Mouse (Mus musculus) lung, postnatal 10 days (tissue): ENCODE data around the gene Gper1.
A peak's percentile ranks its signal among the peaks of the same experiment; 100 is the strongest.

Experiments used
- DNase-seq: peaks from one replicate; pipeline ENCODE4 v3.0.0; 2021

Gper1 gene

DNA sequence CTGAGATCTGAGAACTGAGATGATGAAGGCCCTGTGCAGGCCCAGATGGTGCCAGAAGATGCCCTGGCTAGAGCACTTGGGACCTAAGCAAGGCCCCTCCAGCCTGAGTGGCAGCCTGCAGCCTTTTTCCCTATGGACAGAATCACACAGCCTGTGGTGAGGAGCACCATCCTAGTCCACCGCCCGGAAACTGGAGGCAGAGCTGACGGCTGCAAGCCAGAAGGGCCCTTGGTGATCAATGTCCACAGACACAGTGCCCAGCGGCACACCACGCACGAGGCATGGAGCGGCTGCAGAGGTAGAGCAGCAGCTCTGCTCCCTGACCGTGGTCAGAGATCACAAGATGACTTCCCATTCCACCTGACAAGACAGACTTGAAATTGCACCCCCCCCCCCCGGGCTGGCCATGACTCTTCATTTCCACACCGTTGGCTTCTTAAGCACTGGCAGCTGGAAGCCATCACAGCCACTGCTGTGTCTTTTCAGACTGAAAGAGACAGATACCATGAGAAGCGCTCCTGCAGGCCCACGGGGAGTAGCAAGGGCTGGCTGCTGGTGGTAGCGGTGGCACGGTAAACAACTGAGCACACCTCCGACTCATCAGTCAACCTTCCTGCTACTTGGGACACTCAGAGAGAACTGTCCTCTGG lies 11.2 kb upstream of the Gper1 start:
- peak; percentile 53 for DNase-seq

DNA sequence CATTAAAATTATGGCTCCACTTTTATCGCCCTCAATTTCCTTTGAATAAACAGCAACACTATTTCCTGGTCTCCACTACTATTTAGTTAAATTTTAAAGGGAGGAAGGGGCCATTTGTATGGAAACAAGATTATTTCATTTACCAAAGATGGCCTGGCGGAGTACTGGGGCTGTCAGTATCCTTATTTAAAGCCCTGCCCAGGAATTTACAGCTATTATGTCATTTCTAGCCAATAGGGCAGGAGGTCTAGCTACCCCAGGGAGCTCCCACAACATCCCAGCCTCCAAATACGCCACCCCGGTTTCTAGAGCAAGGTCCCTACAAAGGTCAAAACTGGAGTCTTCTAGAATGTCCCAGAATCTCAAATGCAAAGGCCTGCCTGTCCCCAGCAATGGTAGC lies 9.4 kb upstream of the Gper1 start:
- DNase-seq, result no peak

DNA sequence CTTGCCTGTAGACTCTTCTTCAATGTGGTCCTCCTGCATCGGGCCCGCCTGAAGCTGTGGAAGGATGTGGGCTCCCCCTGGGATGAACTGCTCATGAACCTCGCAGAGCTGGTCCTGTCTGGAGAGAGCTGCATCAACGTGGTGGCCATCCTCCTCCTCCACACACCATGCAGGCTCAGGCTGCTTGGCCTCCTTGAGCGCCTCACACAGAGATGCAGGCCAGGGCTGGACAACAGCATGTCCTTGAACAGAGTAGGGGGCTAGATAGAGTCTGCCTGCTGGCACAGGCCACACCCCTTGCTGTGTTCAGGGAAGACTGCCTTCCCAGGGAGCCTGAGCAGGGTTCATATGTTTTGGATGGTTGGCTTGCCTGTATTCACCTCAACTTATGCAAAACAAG lies 8.0 kb upstream of the Gper1 start:
- no peak for DNase-seq

DNA sequence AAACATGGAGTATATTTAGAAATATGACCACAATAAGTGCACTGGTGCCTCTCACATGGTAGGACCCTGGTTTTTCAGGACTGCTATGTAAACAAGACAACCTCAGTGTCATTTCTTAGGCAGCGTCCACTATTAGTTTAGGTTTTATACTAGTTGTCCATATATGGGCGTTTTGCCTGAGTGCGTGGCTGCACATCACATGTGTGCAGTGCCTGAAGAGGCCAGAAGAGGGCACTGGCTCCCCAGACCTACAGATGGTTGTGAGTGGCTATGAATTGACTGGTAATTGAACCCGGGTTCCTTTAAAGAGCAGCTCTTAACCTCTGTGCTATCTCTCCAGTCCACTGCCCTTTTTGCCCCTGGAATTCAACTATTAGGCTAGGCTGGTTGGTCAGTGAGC lies 6.0 kb upstream of the Gper1 start:
- no peak for DNase-seq

DNA sequence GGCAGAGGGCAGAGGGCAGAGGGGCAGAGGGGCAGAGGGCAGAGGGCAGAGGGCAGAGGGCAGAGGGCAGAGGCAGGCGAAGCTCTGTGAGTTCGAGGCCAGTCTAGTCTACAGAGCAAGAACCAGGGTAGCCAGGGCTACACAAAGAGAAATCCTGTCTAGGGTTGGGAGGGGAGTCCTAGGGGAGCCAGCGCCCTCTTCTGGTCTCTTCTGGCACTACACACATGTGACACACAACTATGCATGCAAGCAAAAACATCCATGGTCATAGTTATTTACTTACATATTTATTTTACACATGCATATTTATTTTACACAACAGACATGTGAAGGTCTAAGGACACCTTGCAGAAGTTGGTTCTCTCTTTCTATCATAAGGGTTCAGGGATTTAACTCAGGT lies 5.5 kb upstream of the Gper1 start:
- no peak for DNase-seq

DNA sequence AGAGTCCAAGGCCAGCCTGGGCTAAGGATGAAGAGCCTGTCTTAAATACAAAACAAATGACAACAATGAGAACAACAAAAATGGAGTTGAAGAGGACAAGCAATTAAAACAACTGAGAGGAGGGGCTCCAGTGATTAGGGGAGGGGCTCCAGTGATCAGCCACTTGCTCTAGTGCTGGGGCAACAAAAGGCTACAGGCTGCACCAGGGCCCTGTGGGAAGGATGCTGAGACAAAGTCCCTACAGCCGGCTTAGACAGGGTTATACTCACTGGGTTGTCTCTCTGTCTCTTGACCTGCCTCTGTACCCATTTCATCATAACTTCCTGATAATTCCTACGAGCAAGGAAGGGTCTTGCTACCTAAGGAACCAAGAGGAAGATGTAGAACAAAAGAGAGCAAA lies 4.8 kb upstream of the Gper1 start:
- DNase-seq, result no peak

DNA sequence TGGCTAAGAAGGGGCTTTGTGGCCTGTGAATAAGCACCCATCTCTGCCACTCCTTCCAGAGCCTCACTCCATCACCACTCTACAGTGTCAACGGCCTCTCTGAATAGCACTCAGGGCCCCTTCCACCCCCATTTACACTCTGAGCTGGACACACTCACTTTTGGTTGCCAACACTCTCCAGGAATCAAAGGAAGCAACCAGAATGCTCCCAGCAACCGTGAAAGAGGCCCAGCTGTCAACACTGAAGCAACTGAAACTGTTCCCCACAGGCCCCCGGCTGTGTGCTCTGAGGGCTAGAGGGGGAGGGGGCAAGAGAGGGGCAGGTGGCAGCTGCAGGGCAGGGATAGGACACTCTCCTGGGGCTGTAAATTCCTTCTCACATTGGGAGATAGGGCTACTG lies 4.3 kb upstream of the Gper1 start:
- no peak for DNase-seq

- no peak for DNase-seq
Measured at GRCm38 (mm10) chr5:139425198-139425597, 2.2 kb downstream of the Gper1 start.

DNA sequence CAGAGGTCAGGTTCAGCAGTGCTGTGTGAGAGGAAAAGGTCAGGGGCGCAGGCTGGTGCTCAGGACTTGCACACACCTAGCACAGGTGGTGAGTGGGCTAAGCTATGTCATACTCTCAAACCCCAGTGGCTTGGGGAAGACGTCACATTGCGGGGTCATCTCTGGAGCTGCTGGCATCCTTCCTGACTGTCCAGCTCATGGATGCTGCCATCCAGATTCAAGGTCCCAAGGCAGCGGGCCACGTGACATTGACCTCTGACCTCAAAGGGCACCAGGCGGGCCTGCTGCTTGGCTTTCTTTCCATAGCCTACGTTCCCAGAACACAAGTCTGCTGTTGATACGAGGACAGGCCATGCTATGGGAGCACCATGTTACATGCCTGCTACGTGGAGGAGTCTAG lies 4.0 kb downstream of the Gper1 start:
- DNase-seq, result no peak

DNA sequence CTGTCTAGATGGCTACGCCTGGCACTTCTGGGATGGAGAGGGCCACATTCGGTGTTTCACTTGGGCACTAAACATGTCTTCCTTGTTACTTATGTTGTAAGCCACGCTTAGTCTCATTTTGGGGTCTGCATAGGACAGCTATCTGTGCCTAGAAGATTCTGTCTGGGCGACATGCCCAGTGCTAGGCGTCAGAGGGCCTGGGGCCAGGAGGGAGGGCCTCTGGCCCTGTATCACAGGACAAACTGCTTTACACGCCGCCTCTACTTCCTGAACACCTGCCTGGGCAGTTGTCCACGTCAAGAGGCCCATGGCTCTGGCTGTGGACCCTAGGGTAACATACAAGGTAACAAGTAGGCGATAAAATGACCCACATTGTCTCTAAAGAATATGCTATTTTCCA lies 5.0 kb downstream of the Gper1 start:
- DNase-seq, result peak; percentile 64

DNA sequence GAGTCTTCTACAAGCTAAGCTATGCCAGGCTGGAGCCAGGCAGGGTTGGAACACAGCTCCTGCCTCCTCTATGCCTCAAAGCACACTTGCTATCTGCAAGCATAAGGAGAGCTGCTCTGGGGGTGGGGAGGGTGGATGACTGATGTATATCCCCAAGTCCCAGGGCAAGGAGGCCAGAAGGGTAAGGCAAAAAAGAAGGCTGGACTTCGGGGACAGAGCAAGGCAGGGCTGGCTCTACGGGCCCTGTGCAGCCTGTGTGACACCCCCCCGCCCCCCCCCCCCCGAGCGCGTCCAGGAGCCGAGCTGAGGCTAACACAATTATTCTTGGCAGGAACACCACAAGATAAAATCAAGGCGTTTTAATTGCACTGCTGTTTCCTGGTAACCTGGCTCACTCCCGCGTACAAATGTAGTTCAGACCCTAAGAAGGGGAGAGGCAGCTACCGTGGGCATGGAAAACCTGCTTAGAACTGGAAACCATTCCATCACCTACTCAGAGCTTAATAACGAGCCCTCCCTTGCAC lies 6.9 kb downstream of the Gper1 start:
- no peak for DNase-seq

GRCm38 (mm10) chr5:139432333-139432732 lies 9.4 kb downstream of the Gper1 start:
- DNase-seq, result no peak

- peak; percentile 46 for DNase-seq
Measured at GRCm38 (mm10) chr5:139432747-139433508, 10.0 kb downstream of the Gper1 start.

DNA sequence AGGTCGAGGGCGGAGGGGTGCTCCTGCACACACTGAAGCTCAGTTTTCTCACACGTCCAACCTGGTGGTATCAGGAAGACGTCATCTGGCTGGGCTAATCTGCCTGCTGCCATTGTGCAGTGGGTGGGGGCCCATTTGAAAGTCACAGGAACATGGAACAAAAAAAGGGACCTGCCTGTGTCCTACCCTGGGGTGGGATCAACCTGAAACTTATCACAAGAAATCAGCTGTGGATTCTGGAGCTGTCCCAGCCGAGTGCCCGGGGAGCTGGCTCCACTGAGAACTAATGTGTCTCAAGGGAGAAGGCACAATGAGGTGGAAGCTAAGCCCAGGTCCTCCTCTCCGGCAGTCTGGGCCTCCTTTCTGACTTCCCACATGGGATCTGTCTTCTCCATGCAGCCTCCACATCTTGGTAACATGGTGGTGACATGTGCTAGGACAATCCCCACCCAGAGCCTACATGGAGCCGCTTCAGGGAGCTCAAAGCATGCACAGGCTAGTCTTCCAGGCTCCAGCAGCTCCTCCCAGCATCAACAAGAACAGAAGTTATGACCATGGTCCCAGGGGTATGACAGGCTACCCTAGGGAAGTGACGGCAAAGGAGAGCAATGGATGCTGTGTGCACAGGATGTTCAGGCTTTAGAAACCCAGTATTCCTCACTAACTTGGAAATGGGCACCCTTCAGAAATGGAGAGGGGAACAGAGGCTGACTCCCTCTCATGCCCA lies 11.1 kb downstream of the Gper1 start:
- DNase-seq, result no peak

DNA sequence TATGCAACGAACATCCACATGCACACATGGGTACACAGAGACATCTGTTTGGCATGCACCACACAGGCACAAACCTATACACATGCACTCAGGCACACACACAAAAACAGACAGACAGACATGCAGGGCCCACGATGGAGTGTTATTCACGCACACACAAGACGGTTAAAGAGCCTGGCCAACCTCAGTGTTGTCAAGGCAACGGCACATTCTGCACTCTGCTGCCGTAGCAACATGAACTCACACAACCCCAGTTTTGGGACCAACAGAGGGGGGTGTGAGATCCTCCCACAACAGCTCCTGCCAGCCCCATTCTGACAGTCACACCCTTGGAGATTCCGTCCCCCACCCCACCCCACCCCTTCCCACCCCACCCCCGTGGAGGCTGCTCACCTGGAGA lies 12.0 kb downstream of the Gper1 start:
- peak; percentile 71 for DNase-seq

GRCm38 (mm10) chr5:139437769-139438168 lies 14.8 kb downstream of the Gper1 start:
- no peak for DNase-seq

DNA sequence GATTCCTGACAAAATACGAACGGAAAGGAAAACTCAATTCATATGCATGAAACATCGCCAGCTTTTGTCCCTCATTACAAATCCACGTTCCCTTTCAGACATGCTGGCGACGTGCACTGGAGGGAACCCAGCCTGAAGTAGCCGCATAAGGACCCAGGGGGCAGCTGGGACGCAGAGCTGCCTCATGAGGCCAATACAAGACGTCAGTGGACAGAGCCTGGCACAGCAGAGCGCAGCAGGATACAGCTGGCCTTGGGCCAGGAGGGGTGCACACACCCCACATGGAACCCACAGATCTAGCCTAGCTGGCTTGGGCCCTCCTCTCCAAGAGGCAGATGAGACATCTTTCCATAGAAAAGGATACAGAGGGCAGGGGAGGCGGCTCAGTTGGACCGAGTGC lies 15.5 kb downstream of the Gper1 start:
- no peak for DNase-seq

- no peak for DNase-seq
Measured at GRCm38 (mm10) chr5:139440451-139440850, 17.5 kb downstream of the Gper1 start.

DNA sequence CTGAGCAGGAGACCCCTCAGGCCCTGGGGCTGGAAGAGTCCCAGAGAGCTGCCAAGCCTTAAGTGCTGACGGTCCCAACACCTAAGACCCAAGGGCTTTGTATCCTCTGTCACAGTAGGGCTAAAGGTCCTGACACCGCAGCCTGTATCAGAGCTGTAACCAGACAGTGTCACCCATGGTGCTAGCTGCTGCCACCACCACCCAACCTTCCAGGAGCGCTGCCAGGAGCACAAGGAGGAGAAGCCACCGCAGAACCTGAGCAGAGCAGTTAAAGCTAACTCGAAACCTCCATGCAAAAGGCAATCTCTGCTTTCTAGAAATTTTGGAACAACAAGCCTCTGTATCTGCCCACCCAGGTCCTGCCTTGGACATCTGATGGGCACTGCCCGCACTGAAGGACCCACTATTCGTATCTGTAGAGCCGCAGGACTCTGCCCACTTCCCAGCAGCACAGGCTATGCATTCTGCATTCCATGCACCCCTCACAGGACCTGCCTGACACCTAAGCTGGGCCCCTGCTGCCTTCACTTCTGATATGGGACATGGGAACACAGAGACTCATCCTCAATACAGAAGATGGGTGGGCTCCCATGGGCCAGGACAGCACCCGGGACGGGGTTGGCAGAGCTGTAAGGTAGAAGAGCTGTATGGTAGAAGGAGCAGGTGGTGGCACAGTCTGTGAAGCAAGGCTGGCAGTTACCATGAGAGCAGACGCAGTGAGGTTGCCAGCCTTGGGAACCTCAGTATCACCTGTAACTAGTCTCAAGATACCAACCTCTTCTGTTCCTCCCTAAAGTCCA lies 18.2 kb downstream of the Gper1 start:
- DNase-seq, result no peak

DNA sequence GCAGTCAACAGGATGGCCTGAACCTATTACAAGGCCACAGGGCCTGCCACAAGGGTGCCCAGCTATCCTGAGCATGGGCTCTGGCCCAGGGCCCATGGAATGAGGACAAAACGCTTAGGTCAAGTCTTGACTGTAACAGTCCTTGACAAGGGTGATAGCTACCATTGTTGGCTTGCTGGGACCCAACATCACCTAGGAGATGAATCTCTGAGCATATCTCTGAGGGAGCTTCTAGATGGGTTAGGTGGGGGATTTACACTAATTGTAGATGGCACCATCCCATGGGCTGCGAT lies 18.7 kb downstream of the Gper1 start:
- DNase-seq, result no peak

- no peak for DNase-seq
Measured at GRCm38 (mm10) chr5:139442428-139442827, 19.5 kb downstream of the Gper1 start.

- no peak for DNase-seq
Measured at GRCm38 (mm10) chr5:139442962-139443361, 20.0 kb downstream of the Gper1 start.

- peak; percentile 61 for DNase-seq
Measured at GRCm38 (mm10) chr5:139445258-139445657, 22.3 kb downstream of the Gper1 start.
